Mouse (Mus musculus): ENCODE data around the gene Ptpdc1. TPM values are rescaled to one million over a fixed set of nuclear protein-coding genes. Genes with fewer than 3 reads are reported as not detected.

Ptpdc1 gene
- polyA plus RNA-seq, 1 experiment from 2014 or later, result 0.64 TPM

DNA sequence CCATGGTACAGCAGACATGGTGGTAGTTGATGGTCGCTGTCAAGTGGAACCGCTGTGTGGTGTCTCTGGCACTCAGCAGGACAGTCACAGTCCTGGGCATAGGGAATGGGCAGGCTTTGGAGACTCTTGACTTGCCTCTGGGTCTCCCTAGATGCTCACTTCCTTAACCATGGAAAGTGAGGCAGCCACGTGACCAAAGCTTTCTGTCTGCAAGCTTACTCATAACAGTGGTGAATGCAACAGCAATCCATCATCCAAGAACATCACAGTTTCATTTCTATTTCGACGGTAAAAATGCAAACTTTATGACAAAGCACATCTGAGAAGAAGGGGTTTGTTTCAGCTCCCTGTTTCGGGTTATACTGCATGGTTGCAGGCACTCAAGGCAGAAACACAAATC is 17.6 kb upstream of the Ptpdc1 start:
- no peak overlapping the region for H3K9ac ChIP-seq (ENCODE audit: low read depth, low read length)
- no peaks in the 10 kb centered on the region for H3K36me3 ChIP-seq (ENCODE audit: control insufficient read depth, insufficient read depth)
- no peak overlapping the region for H3K4me3 ChIP-seq (ENCODE audit: low read depth, low read length)
- H3K4me1 ChIP-seq (ENCODE audit: control insufficient read depth, low read depth, low read length), result no peaks in the 10 kb centered on the region
- no peak overlapping the region for H3K4me2 ChIP-seq (ENCODE audit: low read depth, low read length)
- H3K9me3 ChIP-seq (replicated peaks; ENCODE audit: control insufficient read depth, low read length), result 0 out of 2 replicates have a peak, but pooled peaks cover 2% of the 10 kb centered on the region
- ATAC-seq (ENCODE audit: low read depth), result no peak
- no peaks in the 10 kb centered on the region for H3K27me3 ChIP-seq (ENCODE audit: control insufficient read depth, insufficient read depth, low read depth, low read length)
- WGBS (ENCODE audit: insufficient replicate concordance), result 56% methylated on average over 6 of the region's 6 CpGs
- no peak overlapping the region for H3K27ac ChIP-seq (ENCODE audit: low read length)

DNA sequence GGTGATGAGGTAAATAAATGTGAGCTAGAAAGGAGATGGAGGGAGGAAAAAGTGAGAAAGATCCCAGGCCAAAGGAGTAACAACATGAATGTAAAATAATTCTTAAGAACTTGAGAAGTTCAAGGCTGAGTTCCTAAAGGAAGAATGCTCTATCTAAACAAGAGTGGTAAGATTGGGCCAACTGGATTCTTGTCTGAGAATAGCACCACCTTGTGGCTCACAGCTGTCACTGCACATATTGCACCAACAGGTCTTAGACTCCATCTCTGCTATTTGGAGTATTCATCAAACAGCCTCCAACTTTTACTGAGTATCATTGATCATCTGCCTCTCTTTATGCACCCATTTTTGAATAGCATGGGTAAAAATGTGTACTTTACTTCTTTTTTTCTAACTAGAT is 14.1 kb upstream of the Ptpdc1 start:
- Histone ChIP-seq H3K36me3 (ENCODE audit: control insufficient read depth, insufficient read depth) (no peaks in the 10 kb centered on the region), H3K9ac (ENCODE audit: low read depth, low read length) (no peak overlapping the region), H3K4me1 (ENCODE audit: control insufficient read depth, low read depth, low read length) (no peaks in the 10 kb centered on the region), H3K4me3 (ENCODE audit: low read depth, low read length) (no peak overlapping the region), H3K4me2 (ENCODE audit: low read depth, low read length) (no peak overlapping the region), H3K9me3 (replicated peaks; ENCODE audit: control insufficient read depth, low read length) (no peaks in the 10 kb centered on the region), H3K27me3 (ENCODE audit: control insufficient read depth, insufficient read depth, low read depth, low read length) (no peaks in the 10 kb centered on the region; the same call in 1 of the 2 replicates), H3K27ac (ENCODE audit: low read length) (no peak overlapping the region)
- no peak for ATAC-seq (ENCODE audit: low read depth)

DNA sequence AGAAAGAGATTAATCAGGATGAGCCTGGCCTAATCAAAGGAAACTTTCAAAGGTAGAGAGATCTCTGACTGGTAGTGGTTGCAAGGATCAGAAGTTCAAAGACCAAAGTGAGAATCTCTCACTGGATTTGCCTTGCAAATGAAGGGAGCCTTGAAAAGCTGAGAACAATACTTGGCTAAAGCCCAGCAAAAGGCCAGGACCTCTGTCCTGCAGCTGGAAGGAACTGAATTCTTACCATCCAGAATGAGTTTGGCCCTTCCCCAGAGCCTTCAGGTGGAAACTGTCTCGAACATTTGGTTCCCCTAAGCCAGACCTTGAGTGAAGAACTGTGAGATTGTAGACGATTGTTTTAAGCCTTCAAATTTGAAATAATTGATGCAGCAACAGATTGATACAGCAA is 12.2 kb upstream of the Ptpdc1 start:
- H3K27ac ChIP-seq (ENCODE audit: low read length), result no peak overlapping the region
- no peak for ATAC-seq (ENCODE audit: low read depth)
- H3K9me3 ChIP-seq (replicated peaks; ENCODE audit: control insufficient read depth, low read length), result no peaks in the 10 kb centered on the region
- WGBS (ENCODE audit: insufficient replicate concordance), result 35% methylated on average over 2 of the region's 2 CpGs
- no peaks in the 10 kb centered on the region for H3K4me1 ChIP-seq (ENCODE audit: control insufficient read depth, low read depth, low read length)
- H3K36me3 ChIP-seq (ENCODE audit: control insufficient read depth, insufficient read depth), result no peaks in the 10 kb centered on the region
- H3K27me3 ChIP-seq (ENCODE audit: control insufficient read depth, insufficient read depth, low read depth, low read length), result no peaks in the 10 kb centered on the region; the same call in 1 of the 2 replicates
- H3K4me2 ChIP-seq (ENCODE audit: low read depth, low read length), result no peak overlapping the region
- no peak overlapping the region for H3K9ac ChIP-seq (ENCODE audit: low read depth, low read length)
- H3K4me3 ChIP-seq (ENCODE audit: low read depth, low read length), result no peak overlapping the region

DNA sequence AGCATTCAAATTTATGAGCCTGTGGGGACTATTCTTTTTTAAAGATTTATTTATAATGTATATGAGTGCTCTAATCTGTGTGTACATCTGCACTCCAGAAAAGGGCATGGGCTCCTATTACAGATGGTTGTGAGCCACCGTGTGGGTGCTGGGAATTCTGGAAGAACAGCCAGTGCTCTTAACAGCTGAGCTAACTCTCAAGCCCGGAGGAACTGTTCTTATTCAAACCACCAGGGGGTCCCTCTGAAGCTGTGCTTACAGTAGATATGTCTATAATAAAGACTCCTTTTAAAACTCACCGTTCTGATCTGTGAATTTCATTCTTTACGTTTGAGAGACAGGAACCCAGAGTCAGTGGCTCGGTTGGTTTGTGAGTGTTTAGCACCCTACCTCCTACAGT is 6.2 kb upstream of the Ptpdc1 start:
- Histone ChIP-seq H3K27me3 (ENCODE audit: control insufficient read depth, insufficient read depth, low read depth, low read length) (no peaks in the 10 kb centered on the region; the same call in 1 of the 2 replicates), H3K27ac (ENCODE audit: low read length) (no peak overlapping the region), H3K9ac (ENCODE audit: low read depth, low read length) (no peak overlapping the region), H3K4me3 (ENCODE audit: low read depth, low read length) (no peak overlapping the region), H3K9me3 (replicated peaks; ENCODE audit: control insufficient read depth, low read length) (no peaks in the 10 kb centered on the region), H3K4me2 (ENCODE audit: low read depth, low read length) (no peak overlapping the region), H3K4me1 (ENCODE audit: control insufficient read depth, low read depth, low read length) (no peaks in the 10 kb centered on the region), H3K36me3 (ENCODE audit: control insufficient read depth, insufficient read depth) (no peaks in the 10 kb centered on the region)
- 59% methylated on average over 5 of the region's 5 CpGs for WGBS (ENCODE audit: insufficient replicate concordance)
- no peak for ATAC-seq (ENCODE audit: low read depth)

DNA sequence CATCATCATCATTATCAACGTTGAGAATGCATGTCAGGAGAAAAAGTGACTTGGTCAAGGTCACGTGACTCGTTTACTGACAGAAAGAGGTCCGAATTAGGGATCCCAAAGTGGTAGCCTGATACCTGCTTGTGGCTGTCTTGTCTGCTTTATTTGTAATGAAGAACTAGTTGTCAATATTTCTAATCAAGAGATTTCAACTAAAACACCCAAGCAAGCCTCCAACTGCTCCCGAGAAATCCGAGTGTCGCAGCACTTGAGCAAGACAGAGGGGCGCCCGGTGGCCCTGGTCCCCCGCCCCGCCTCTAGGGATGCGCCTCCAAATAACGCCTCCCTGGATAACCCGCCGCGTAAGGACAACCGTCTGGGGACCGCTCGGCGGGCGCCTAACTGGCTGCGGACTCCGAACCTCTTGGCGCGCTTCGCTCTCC is 481 bp downstream of the Ptpdc1 start:
- peaks cover 3% of the 10 kb centered on the region for H3K4me1 ChIP-seq (ENCODE audit: control insufficient read depth, low read depth, low read length)
- H3K4me2 ChIP-seq (ENCODE audit: low read depth, low read length), result peak overlapping the region; percentile 85
- no peaks in the 10 kb centered on the region for H3K9me3 ChIP-seq (replicated peaks; ENCODE audit: control insufficient read depth, low read length)
- H3K27me3 ChIP-seq (ENCODE audit: control insufficient read depth, insufficient read depth, low read depth, low read length), result peaks cover 17% of the 10 kb centered on the region
- 4% methylated on average over 26 of the region's 26 CpGs for WGBS (ENCODE audit: insufficient replicate concordance)
- peak overlapping the region; percentile 69 for H3K4me3 ChIP-seq (ENCODE audit: low read depth, low read length)
- no peak overlapping the region for H3K27ac ChIP-seq (ENCODE audit: low read length)
- peak; percentile 50; the same call in 1 of the 2 replicates for ATAC-seq (ENCODE audit: low read depth)
- no peaks in the 10 kb centered on the region for H3K36me3 ChIP-seq (ENCODE audit: control insufficient read depth, insufficient read depth)
- peak overlapping the region; percentile 69 for H3K9ac ChIP-seq (ENCODE audit: low read depth, low read length)

DNA sequence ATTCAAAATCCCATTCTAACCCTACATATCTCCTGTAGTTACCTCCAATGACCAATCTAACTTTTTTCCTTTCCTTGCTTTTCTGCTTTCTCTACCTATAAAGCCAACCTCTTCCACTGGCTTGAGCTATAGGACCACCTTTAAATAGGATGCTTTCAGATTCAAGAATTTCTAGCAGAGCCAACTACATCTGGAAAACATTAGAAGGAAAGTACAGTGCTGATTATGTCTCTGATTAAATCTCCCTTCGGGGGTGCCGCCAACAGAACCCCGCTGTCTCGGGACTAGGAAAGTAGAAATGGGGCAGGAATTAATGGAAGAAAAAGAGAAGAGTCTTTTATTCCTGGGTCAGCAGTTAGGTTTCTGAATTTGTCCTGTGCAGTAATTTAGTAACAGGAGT is 6.6 kb downstream of the Ptpdc1 start:
- no peak overlapping the region for H3K4me3 ChIP-seq (ENCODE audit: low read depth, low read length)
- 79% methylated on average over 4 of the region's 4 CpGs for WGBS (ENCODE audit: insufficient replicate concordance)
- no peak for ATAC-seq (ENCODE audit: low read depth)
- H3K27me3 ChIP-seq (ENCODE audit: control insufficient read depth, insufficient read depth, low read depth, low read length), result no peaks in the 10 kb centered on the region
- no peak overlapping the region for H3K27ac ChIP-seq (ENCODE audit: low read length)
- no peak overlapping the region for H3K9ac ChIP-seq (ENCODE audit: low read depth, low read length)
- no peaks in the 10 kb centered on the region for H3K9me3 ChIP-seq (replicated peaks; ENCODE audit: control insufficient read depth, low read length)
- H3K4me2 ChIP-seq (ENCODE audit: low read depth, low read length), result no peak overlapping the region
- no peaks in the 10 kb centered on the region for H3K4me1 ChIP-seq (ENCODE audit: control insufficient read depth, low read depth, low read length)
- H3K36me3 ChIP-seq (ENCODE audit: control insufficient read depth, insufficient read depth), result no peaks in the 10 kb centered on the region

DNA sequence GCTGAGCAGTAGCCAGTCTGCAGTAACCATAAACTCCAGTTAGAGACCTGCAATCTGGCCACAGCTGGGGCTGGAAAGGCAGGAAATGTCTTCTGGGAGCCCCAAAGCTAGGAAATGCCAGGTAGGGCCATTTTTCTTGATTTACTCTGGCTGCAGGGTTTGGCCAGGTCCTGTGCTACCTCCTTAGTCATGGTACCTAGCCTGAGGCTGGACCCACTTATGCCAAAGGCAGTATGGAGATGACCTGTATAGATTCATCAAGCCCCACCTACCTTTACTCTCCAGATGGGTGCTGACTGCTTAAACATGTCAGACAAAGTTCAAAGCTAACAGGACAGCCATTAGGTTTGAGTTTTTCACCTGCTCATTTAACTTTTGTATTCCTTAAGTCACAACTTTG is 7.7 kb downstream of the Ptpdc1 start:
- no peak overlapping the region for H3K27ac ChIP-seq (ENCODE audit: low read length)
- H3K4me1 ChIP-seq (ENCODE audit: control insufficient read depth, low read depth, low read length), result no peaks in the 10 kb centered on the region
- H3K27me3 ChIP-seq (ENCODE audit: control insufficient read depth, insufficient read depth, low read depth, low read length), result no peaks in the 10 kb centered on the region
- ATAC-seq (ENCODE audit: low read depth), result no peak
- no peak overlapping the region for H3K4me3 ChIP-seq (ENCODE audit: low read depth, low read length)
- H3K36me3 ChIP-seq (ENCODE audit: control insufficient read depth, insufficient read depth), result no peaks in the 10 kb centered on the region
- H3K4me2 ChIP-seq (ENCODE audit: low read depth, low read length), result no peak overlapping the region
- no peak overlapping the region for H3K9ac ChIP-seq (ENCODE audit: low read depth, low read length)
- H3K9me3 ChIP-seq (replicated peaks; ENCODE audit: control insufficient read depth, low read length), result no peaks in the 10 kb centered on the region

DNA sequence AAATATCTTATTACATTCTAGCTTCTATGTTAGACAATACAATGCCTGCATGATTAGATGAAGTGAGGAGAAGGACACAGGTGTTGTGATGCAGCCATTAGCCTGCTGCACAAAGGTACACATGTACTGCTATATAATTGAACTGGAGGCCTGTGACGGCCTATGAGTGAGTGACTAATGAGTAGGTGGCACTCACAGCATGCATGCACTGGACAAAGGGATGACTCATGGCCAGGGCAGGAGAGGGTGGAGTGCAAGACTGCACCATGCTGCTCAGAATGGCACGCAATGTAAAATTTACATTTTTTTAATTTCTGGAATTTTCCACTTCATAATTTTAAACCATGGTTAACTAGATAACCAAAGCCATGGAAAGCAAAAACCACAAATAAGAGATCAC is 10.9 kb downstream of the Ptpdc1 start:
- Histone ChIP-seq H3K36me3 (ENCODE audit: control insufficient read depth, insufficient read depth) (no peaks in the 10 kb centered on the region), H3K9ac (ENCODE audit: low read depth, low read length) (no peak overlapping the region), H3K4me2 (ENCODE audit: low read depth, low read length) (no peak overlapping the region), H3K9me3 (replicated peaks; ENCODE audit: control insufficient read depth, low read length) (no peaks in the 10 kb centered on the region), H3K27me3 (ENCODE audit: control insufficient read depth, insufficient read depth, low read depth, low read length) (no peaks in the 10 kb centered on the region), H3K4me3 (ENCODE audit: low read depth, low read length) (no peak overlapping the region), H3K4me1 (ENCODE audit: control insufficient read depth, low read depth, low read length) (no peaks in the 10 kb centered on the region), H3K27ac (ENCODE audit: low read length) (no peak overlapping the region)
- 64% methylated on average over 2 of the region's 2 CpGs for WGBS (ENCODE audit: insufficient replicate concordance)
- ATAC-seq (ENCODE audit: low read depth), result no peak

DNA sequence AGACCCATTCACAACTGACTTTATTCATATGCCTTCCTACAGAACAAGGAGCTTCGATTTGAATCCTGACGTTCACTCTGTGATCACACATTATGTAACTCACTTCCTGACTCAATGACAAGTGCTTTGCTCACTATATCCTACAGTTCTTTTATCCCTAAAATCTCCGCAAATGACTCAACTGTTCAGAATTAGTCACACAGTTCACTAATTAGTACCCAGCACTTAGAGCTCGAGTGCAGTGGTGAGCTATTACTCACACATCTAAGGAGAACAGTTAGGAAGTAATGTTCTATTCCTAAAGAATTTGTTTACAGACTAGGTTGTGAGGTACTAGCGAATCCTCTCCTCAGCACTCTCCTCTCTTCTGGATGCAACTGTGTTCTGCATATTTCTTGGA is 16.4 kb downstream of the Ptpdc1 start:
- H3K27ac ChIP-seq (ENCODE audit: low read length), result no peak overlapping the region
- no peak overlapping the region for H3K4me3 ChIP-seq (ENCODE audit: low read depth, low read length)
- H3K9ac ChIP-seq (ENCODE audit: low read depth, low read length), result no peak overlapping the region
- no peak overlapping the region for H3K4me2 ChIP-seq (ENCODE audit: low read depth, low read length)
- no peaks in the 10 kb centered on the region for H3K4me1 ChIP-seq (ENCODE audit: control insufficient read depth, low read depth, low read length)
- no peak for ATAC-seq (ENCODE audit: low read depth)
- 53% methylated on average over 5 of the region's 5 CpGs for WGBS (ENCODE audit: insufficient replicate concordance)
- no peaks in the 10 kb centered on the region for H3K9me3 ChIP-seq (replicated peaks; ENCODE audit: control insufficient read depth, low read length)
- no peaks in the 10 kb centered on the region for H3K27me3 ChIP-seq (ENCODE audit: control insufficient read depth, insufficient read depth, low read depth, low read length)
- H3K36me3 ChIP-seq (ENCODE audit: control insufficient read depth, insufficient read depth), result no peaks in the 10 kb centered on the region

DNA sequence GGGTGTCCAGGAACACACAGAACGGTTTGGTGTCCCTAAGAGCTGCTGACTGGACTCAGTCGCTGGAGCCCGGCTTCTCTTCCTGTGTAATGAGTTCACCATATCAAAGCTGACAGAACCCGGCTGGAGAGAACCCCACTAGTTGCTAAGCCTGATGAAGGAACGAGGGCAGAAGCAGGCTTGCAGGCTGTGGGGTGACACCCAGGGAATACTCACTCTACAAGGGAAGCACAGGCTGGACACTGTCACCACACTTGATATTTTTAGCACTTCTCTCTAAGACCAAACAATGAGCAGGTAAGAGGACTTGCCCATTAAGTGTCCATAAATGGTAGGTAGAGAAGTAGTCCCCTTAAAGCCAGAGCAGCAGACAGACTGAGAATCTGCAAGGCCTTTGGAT is 20.9 kb downstream of the Ptpdc1 start:
- no peak overlapping the region for H3K9ac ChIP-seq (ENCODE audit: low read depth, low read length)
- no peak overlapping the region for H3K4me2 ChIP-seq (ENCODE audit: low read depth, low read length)
- no peak for ATAC-seq (ENCODE audit: low read depth)
- H3K27ac ChIP-seq (ENCODE audit: low read length), result no peak overlapping the region
- WGBS (ENCODE audit: insufficient replicate concordance), result 61% methylated on average over 5 of the region's 5 CpGs
- no peaks in the 10 kb centered on the region for H3K9me3 ChIP-seq (replicated peaks; ENCODE audit: control insufficient read depth, low read length)
- no peaks in the 10 kb centered on the region for H3K4me1 ChIP-seq (ENCODE audit: control insufficient read depth, low read depth, low read length)
- no peak overlapping the region for H3K4me3 ChIP-seq (ENCODE audit: low read depth, low read length)
- H3K27me3 ChIP-seq (ENCODE audit: control insufficient read depth, insufficient read depth, low read depth, low read length), result no peaks in the 10 kb centered on the region
- no peaks in the 10 kb centered on the region for H3K36me3 ChIP-seq (ENCODE audit: control insufficient read depth, insufficient read depth)
